Mouse (Mus musculus) stomach, embryonic 15.5 days (tissue): ENCODE measurements around the gene Insc. TPM values are rescaled to one million over a fixed set of nuclear protein-coding genes. Genes with fewer than 3 reads are reported as not detected.
A peak's percentile ranks its signal among the peaks of the same experiment; 100 is the strongest.
"Not testable (repeated sequence)": the region's sequence is repeated elsewhere in the genome, so short reads cannot be mapped to it uniquely, and the experiment has no call there.

ENCODE experiments used
- ATAC-seq: fragments of 200-750 bp; cut with Nextera tagmentation; 2 replicates; pipeline ENCODE4 v1.8.0; 2017; ENCODE audit warnings: low read depth, moderate number of reproducible peaks, moderate TSS enrichment; ENCODE audit not compliant: insufficient read depth, low FRiP score
- H3K27ac ChIP-seq: fragments of 300-500 bp; sonication (generic); 2 replicates; pipeline ENCODE4 v1.5.1; 2015; ENCODE audit warnings: mild to moderate bottlenecking, inconsistent platforms
- H3K27me3 ChIP-seq: fragments of 300-500 bp; sonication (generic); replicated peaks from 2 replicates; pipeline ENCODE4 v1.6.1; 2015; ENCODE audit warnings: inconsistent platforms
- H3K36me3 ChIP-seq: fragments of 300-500 bp; sonication (generic); 2 replicates; pipeline ENCODE4 v1.6.1; 2015; ENCODE audit warnings: inconsistent platforms
- H3K4me1 ChIP-seq: fragments of 300-500 bp; sonication (generic); 2 replicates; pipeline ENCODE4 v1.6.1; 2015; ENCODE audit warnings: inconsistent platforms
- H3K4me2 ChIP-seq: fragments of 300-500 bp; sonication (generic); 2 replicates; pipeline ENCODE4 v1.6.1; 2015; ENCODE audit warnings: mild to moderate bottlenecking, inconsistent platforms
- H3K4me3 ChIP-seq: fragments of 300-500 bp; sonication (generic); replicated peaks from 2 replicates; pipeline ENCODE4 v1.5.1; 2015; ENCODE audit warnings: inconsistent platforms
- H3K9ac ChIP-seq: fragments of 300-500 bp; sonication (generic); 2 replicates; pipeline ENCODE4 v1.6.1; 2015; ENCODE audit warnings: inconsistent platforms
- H3K9me3 ChIP-seq: fragments of 300-500 bp; sonication (generic); 2 replicates; pipeline ENCODE4 v1.6.1; 2016; ENCODE audit warnings: inconsistent platforms
- WGBS: fragments of 180-500 bp; shearing (Covaris S2); methylation state at CpG from one replicate; pipeline ENCODE4 v1.1.7; 2015; 5-methylcytosine and 5-hydroxymethylcytosine counted together
- polyA plus RNA-seq: library from polyadenylated mRNA; unstranded; fragments of >200 nt; fragmentation: Nextera tagmentation; extraction: Ambion mirVana; gene quantifications from 2 replicates; pipeline ENCODE4 v1.2.1, GENCODE M21; 2015

The Insc gene
- 20.0 and 23.4 TPM in 2 replicates for polyA plus RNA-seq

GRCm38 (mm10) chr7:114743022-114743780, at the start of gene Insc:
Gene Insc, plus strand, starts transcription at chr7:114743694.
- peak; percentile 25; the same call in 1 of the 2 replicates for ATAC-seq
- Histone ChIP-seq H3K4me1 (peaks cover 7% of the 10 kb centered on the region; the same call in 1 of the 2 replicates), H3K9me3 (no peaks in the 10 kb centered on the region), H3K9ac (no peak within 1 kb of the TSS), H3K27me3 (no peaks in the 10 kb centered on the region), H3K27ac (peak within 1 kb of the TSS; percentile 77), H3K4me3 (0 out of 2 replicates have a peak within 1 kb of the TSS, but pooled peaks have one; percentile 15), H3K36me3 (no peaks in the 10 kb centered on the region), H3K4me2 (no peak within 1 kb of the TSS)
- WGBS = 67% methylated on average over 5 of the region's 5 CpGs

GRCm38 (mm10) chr7:114700871-114701270, 42.6 kb upstream of the Insc start:
- ATAC-seq = no peak
- 16% methylated on average over 2 of the region's 2 CpGs for WGBS
- Histone ChIP-seq H3K27me3 (no peaks in the 10 kb centered on the region), H3K27ac (no peak overlapping the region), H3K9ac (no peak overlapping the region), H3K36me3 (no peaks in the 10 kb centered on the region), H3K4me3 (no peak overlapping the region), H3K4me1 (no peaks in the 10 kb centered on the region), H3K4me2 (no peak overlapping the region), H3K9me3 (no peaks in the 10 kb centered on the region)

GRCm38 (mm10) chr7:114706716-114707115, 36.8 kb upstream of the Insc start:
- WGBS = 51% methylated on average over 4 of the region's 4 CpGs
- no peaks in the 10 kb centered on the region for H3K4me1 ChIP-seq
- no peak overlapping the region for H3K9ac ChIP-seq
- ATAC-seq = no peak
- H3K9me3 ChIP-seq = no peaks in the 10 kb centered on the region
- H3K36me3 ChIP-seq = no peaks in the 10 kb centered on the region
- no peak overlapping the region for H3K27ac ChIP-seq
- H3K4me2 ChIP-seq = no peak overlapping the region
- H3K27me3 ChIP-seq = no peaks in the 10 kb centered on the region
- H3K4me3 ChIP-seq = no peak overlapping the region

- Histone ChIP-seq H3K4me2 (no peak overlapping the region), H3K36me3 (no peaks in the 10 kb centered on the region), H3K27me3 (no peaks in the 10 kb centered on the region), H3K4me3 (no peak overlapping the region), H3K27ac (no peak overlapping the region), H3K4me1 (no peaks in the 10 kb centered on the region), H3K9me3 (no peaks in the 10 kb centered on the region), H3K9ac (no peak overlapping the region)
- WGBS = 76% methylated on average over 1 of the region's 1 CpGs
- ATAC-seq = no peak
These were observed 36.1 kb upstream of the Insc start for GRCm38 (mm10) chr7:114707398-114707797.

- no peaks in the 10 kb centered on the region for H3K27me3 ChIP-seq
- no peaks in the 10 kb centered on the region for H3K36me3 ChIP-seq
- no peak overlapping the region for H3K27ac ChIP-seq
- no peaks in the 10 kb centered on the region for H3K9me3 ChIP-seq
- ATAC-seq = no peak
- no peaks in the 10 kb centered on the region for H3K4me1 ChIP-seq
- H3K4me2 ChIP-seq = no peak overlapping the region
- WGBS = 50% methylated on average over 2 of the region's 2 CpGs
- H3K4me3 ChIP-seq = no peak overlapping the region
- H3K9ac ChIP-seq = no peak overlapping the region
These were observed 33.1 kb upstream of the Insc start for GRCm38 (mm10) chr7:114710419-114710818.

GRCm38 (mm10) chr7:114712523-114712922, 31.0 kb upstream of the Insc start:
- Histone ChIP-seq H3K4me2 (no peak overlapping the region), H3K27me3 (peaks cover 5% of the 10 kb centered on the region; the same call in 1 of the 2 replicates), H3K4me3 (no peak overlapping the region), H3K9me3 (no peaks in the 10 kb centered on the region), H3K9ac (no peak overlapping the region), H3K4me1 (no peaks in the 10 kb centered on the region), H3K27ac (no peak overlapping the region), H3K36me3 (no peaks in the 10 kb centered on the region)
- ATAC-seq = no peak
- WGBS = 44% methylated on average over 1 of the region's 1 CpGs

- Histone ChIP-seq H3K4me1 (peaks cover 10% of the 10 kb centered on the region), H3K9ac (no peak within 1 kb of the TSS), H3K27me3 (peaks cover 29% of the 10 kb centered on the region), H3K9me3 (no peaks in the 10 kb centered on the region), H3K36me3 (no peaks in the 10 kb centered on the region), H3K27ac (no peak within 1 kb of the TSS), H3K4me3 (peak within 1 kb of the TSS; percentile 13; the same call in 1 of the 2 replicates), H3K4me2 (peak within 1 kb of the TSS; percentile 45)
- no peak for ATAC-seq
- WGBS = 4% methylated on average over 11 of the region's 11 CpGs
These were observed 25.2 kb upstream of the Insc start, which contains the start of gene Calcb for GRCm38 (mm10) chr7:114718300-114718699. Gene Calcb, plus strand, starts transcription at chr7:114718643.

- H3K9ac ChIP-seq = no peak overlapping the region
- peaks cover 29% of the 10 kb centered on the region for H3K27me3 ChIP-seq
- no peak overlapping the region for H3K27ac ChIP-seq
- no peak for ATAC-seq
- H3K9me3 ChIP-seq = no peaks in the 10 kb centered on the region
- H3K4me3 ChIP-seq = peak overlapping the region; percentile 13; the same call in 1 of the 2 replicates
- H3K4me1 ChIP-seq = peaks cover 10% of the 10 kb centered on the region
- H3K36me3 ChIP-seq = no peaks in the 10 kb centered on the region
- 4% methylated on average over 17 of the region's 17 CpGs for WGBS
- H3K4me2 ChIP-seq = peak overlapping the region; percentile 45
These were observed 23.9 kb upstream of the Insc start for GRCm38 (mm10) chr7:114719381-114720131.

GRCm38 (mm10) chr7:114729696-114730095, 13.8 kb upstream of the Insc start:
- H3K4me3 ChIP-seq, H3K27me3 ChIP-seq, H3K36me3 ChIP-seq, ATAC-seq, H3K27ac ChIP-seq, H3K9ac ChIP-seq, H3K4me1 ChIP-seq, H3K4me2 ChIP-seq, H3K9me3 ChIP-seq: not testable (repeated sequence)
- WGBS = 61% methylated on average over 4 of the region's 4 CpGs

- Histone ChIP-seq H3K9me3 (no peaks in the 10 kb centered on the region), H3K9ac (no peak overlapping the region), H3K27ac (no peak overlapping the region), H3K4me1 (no peaks in the 10 kb centered on the region), H3K4me2 (no peak overlapping the region), H3K36me3 (no peaks in the 10 kb centered on the region), H3K27me3 (no peaks in the 10 kb centered on the region), H3K4me3 (no peak overlapping the region)
- no peak for ATAC-seq
- WGBS = 79% methylated on average over 6 of the region's 6 CpGs
These were observed 12.3 kb upstream of the Insc start for GRCm38 (mm10) chr7:114731175-114731574.

GRCm38 (mm10) chr7:114731700-114732099, 11.8 kb upstream of the Insc start:
- not testable (repeated sequence) for ATAC-seq, H3K4me2 ChIP-seq

GRCm38 (mm10) chr7:114736256-114736655, 7.2 kb upstream of the Insc start:
- Histone ChIP-seq H3K4me1 (no peaks in the 10 kb centered on the region), H3K4me3 (no peak overlapping the region), H3K27me3 (no peaks in the 10 kb centered on the region), H3K36me3 (no peaks in the 10 kb centered on the region), H3K9ac (no peak overlapping the region), H3K27ac (no peak overlapping the region), H3K4me2 (no peak overlapping the region), H3K9me3 (no peaks in the 10 kb centered on the region)
- ATAC-seq = no peak
- WGBS = 79% methylated on average over 5 of the region's 5 CpGs

More at GRCm38 (mm10) chr7:114731700-114732099, 11.8 kb upstream of the Insc start:
- not testable (repeated sequence) for H3K4me3 ChIP-seq, H3K4me1 ChIP-seq, H3K36me3 ChIP-seq, H3K9ac ChIP-seq, H3K27me3 ChIP-seq, H3K9me3 ChIP-seq, H3K27ac ChIP-seq
- 38% methylated on average over 4 of the region's 4 CpGs for WGBS
